Mouse (Mus musculus) embryonic facial prominence, embryonic 10.5 days (tissue): ENCODE data around the gene Dgcr8. TPM values are rescaled to one million over a fixed set of nuclear protein-coding genes. Genes with fewer than 3 reads are reported as not detected.

ENCODE experiments used
- DNase-seq: peaks from one replicate; pipeline ENCODE4 v3.0.0-alpha.2; 2017; ENCODE audit warnings: low spot score
- H3K27ac ChIP-seq: fragments of 300-500 bp; sonication (generic); replicated peaks from 2 replicates; pipeline ENCODE4 v1.5.1; 2016; ENCODE audit warnings: mild to moderate bottlenecking
- H3K27me3 ChIP-seq: fragments of 300-500 bp; sonication (generic); replicated peaks from 2 replicates; pipeline ENCODE4 v1.6.1; 2016; ENCODE audit warnings: low read depth, mild to moderate bottlenecking; ENCODE audit not compliant: poor library complexity, severe bottlenecking
- H3K36me3 ChIP-seq: fragments of 300-500 bp; sonication (generic); replicated peaks from 2 replicates; pipeline ENCODE4 v1.6.1; 2016; ENCODE audit warnings: mild to moderate bottlenecking, moderate library complexity
- H3K4me1 ChIP-seq: fragments of 300-500 bp; sonication (generic); 2 replicates; pipeline ENCODE4 v1.6.1; 2016
- H3K4me3 ChIP-seq: fragments of 300-500 bp; sonication (generic); 2 replicates; pipeline ENCODE4 v1.5.1; 2016; ENCODE audit warnings: mild to moderate bottlenecking, moderate library complexity
- H3K9me3 ChIP-seq: fragments of 300-500 bp; sonication (generic); 2 replicates; pipeline ENCODE4 v1.6.1; 2016; ENCODE audit warnings: mild to moderate bottlenecking
- WGBS: fragments of 180-500 bp; shearing (Covaris S2); methylation state at CpG from one replicate; pipeline ENCODE4 v1.1.7; 2016; 5-methylcytosine and 5-hydroxymethylcytosine counted together
- polyA plus RNA-seq: library from polyadenylated mRNA; unstranded; fragments of >200 nt; fragmentation: Nextera tagmentation; extraction: Ambion mirVana; gene quantifications from 2 replicates; pipeline ENCODE4 v1.2.1, GENCODE M21; 2016

The Dgcr8 gene
- polyA plus RNA-seq, 1 experiment from 2014 or later: 50.9 TPM

DNA sequence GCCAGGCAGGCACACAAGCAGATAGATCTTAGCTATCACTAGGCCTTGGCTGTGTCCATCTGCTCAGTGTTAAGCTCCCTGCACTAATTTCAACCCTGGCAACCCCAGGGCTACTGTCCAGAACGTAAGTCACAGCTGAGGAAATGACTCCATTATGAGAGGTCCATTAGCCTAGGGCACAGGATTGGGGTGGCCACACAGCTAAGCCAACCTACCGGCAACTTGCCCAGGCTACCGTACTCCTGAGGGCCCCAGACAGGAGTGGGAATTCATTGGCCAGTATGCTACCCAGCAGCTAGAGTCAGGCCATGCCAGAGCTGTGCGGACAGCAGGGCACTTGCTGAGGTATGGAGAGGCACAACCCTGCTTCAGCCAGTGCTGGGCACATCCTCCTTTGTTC is 60.2 kb downstream of the Dgcr8 start:
- WGBS: 87% methylated on average over 4 of the region's 4 CpGs
- DNase-seq: no peak
- H3K27me3 ChIP-seq: no peaks in the 10 kb centered on the region
- H3K36me3 ChIP-seq: peaks cover 62% of the 10 kb centered on the region
- no peaks in the 10 kb centered on the region for H3K9me3 ChIP-seq
- H3K4me3 ChIP-seq: no peak overlapping the region
- H3K27ac ChIP-seq: no peak overlapping the region
- H3K4me1 ChIP-seq: peaks cover 21% of the 10 kb centered on the region

DNA sequence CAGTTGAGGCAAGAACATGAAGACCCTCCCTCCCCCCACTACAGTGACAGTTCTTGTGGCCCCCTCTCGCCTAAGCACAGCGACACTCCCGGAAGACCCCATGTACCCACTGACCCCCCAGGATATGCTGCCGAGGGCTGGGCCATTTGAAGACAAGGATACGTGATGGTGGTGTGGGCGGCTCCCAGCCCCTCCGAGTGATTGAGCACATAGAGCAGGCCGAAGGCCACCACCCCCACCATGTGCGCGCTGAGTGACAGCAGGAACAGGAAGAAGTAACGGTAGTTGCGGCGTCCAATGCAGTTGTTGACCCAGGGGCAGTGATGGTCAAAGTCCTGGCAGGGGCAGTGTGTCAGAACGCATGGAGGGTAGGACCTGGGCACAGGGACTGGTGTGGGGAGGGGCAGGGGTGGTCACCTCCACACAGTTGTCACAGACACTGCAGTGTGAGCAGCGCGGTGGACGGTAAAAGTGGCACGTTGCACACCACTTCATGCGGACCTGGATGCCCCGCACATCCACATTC is 61.1 kb downstream of the Dgcr8 start:
- Histone ChIP-seq H3K36me3 (peaks cover 67% of the 10 kb centered on the region), H3K27me3 (no peaks in the 10 kb centered on the region), H3K4me1 (peaks cover 12% of the 10 kb centered on the region), H3K27ac (no peak overlapping the region), H3K9me3 (no peaks in the 10 kb centered on the region), H3K4me3 (no peak overlapping the region)
- WGBS: 93% methylated on average over 20 of the region's 20 CpGs
- DNase-seq: no peak

DNA sequence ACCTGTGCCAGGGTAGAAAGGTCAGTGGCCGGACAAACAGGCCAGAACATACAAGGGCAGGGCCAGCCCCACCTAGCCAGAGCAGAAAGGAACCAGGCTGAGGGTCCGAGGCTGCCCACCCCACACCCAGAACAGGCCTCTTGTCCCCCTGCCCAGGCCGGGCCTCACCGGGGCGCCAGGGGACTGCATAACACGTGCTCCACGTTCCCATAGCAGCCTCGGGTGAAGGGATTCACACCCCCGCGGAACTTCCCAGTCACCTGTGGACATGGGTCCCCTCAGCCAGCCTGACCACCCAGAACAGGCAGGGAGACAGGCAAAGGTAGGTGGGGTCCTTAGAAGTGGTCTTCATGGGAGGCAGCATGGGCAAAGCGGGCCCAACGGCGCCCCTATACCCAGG is 61.9 kb downstream of the Dgcr8 start:
- Histone ChIP-seq H3K36me3 (peaks cover 75% of the 10 kb centered on the region), H3K4me1 (peaks cover 12% of the 10 kb centered on the region; the same call in 1 of the 2 replicates), H3K4me3 (no peak overlapping the region), H3K9me3 (no peaks in the 10 kb centered on the region), H3K27ac (no peak overlapping the region), H3K27me3 (no peaks in the 10 kb centered on the region)
- WGBS: 93% methylated on average over 13 of the region's 13 CpGs
- no peak for DNase-seq

DNA sequence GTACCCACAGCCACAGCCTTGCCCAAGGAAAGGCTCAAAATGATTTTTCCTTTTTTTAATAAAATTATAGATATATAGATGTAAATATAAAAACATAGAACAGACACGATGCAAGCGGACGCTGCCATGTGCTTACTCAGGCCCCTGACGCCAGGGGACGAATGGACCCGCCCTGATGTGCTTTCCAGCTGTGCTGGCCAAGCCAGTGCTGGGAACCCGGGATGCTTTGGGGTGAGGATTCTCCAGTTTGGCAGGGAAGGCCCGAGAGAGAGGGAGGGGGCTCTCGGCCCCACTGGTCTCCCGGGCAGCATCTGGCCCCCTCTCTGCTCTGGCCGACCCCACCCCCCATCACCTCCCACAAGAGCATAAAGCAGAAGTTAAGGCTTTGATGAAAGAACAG is 66.9 kb downstream of the Dgcr8 start:
- Histone ChIP-seq H3K4me1 (peaks cover 31% of the 10 kb centered on the region), H3K27ac (no peak overlapping the region), H3K9me3 (no peaks in the 10 kb centered on the region), H3K4me3 (no peak overlapping the region), H3K27me3 (no peaks in the 10 kb centered on the region), H3K36me3 (peaks cover 64% of the 10 kb centered on the region)
- 84% methylated on average over 11 of the region's 11 CpGs for WGBS
- no peak for DNase-seq

DNA sequence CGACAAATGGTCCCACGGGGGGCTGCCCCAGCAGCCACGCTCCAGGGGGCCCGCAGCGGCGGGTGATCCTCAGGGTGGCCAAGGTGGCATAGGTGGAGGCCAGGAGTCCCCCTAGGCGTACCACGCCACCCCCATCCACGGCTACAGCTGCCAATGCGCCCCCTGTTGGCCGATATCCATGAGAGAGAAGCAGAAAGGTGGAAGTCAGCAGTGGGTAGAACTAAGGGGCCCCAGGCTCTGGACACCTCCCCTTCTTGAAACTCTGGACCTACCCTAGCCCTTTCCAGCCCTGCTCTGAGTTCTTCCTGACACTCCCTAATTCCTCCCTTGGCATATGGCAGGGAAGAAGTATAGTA is 67.5 kb downstream of the Dgcr8 start:
- Histone ChIP-seq H3K27me3 (no peaks in the 10 kb centered on the region), H3K4me1 (peaks cover 31% of the 10 kb centered on the region), H3K4me3 (no peak overlapping the region), H3K36me3 (peaks cover 57% of the 10 kb centered on the region), H3K9me3 (no peaks in the 10 kb centered on the region), H3K27ac (0 out of 2 replicates have a peak overlapping the region, but pooled peaks have one; percentile 20)
- DNase-seq: no peak
- WGBS: 80% methylated on average over 11 of the region's 11 CpGs

DNA sequence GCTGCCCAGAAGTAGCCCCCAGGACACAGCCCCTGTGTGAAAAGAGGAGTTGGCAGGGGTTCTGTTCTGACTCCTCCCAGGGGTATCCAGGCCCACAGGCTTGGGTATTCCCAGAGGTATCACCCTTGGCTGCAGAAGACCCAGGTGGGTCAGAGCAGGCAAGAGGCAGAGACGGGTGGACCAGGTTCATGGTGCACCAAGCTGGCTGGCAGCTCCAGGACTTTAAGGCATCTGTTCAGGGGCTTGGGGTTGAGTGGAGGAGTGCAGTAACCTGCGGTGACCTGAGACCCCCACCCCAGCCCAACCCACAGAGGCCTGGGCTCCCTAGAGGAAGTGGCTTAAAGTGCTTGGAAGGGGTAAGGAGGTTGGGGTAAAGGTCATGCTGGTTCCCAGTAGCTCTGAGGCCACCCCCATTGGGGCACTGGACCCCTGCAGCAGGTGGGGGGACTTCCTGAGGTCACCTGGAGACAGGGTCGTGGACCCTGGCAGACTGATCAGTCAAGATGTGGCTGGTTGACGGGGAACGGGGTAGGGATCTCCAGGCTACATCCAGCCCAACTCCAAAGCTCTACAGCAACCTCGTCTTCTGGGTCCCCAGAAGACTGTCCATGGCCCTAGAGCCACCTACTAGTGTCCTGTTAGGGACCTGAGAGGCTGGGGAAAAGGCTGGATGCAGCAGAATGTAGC is 68.0 kb downstream of the Dgcr8 start:
- H3K27ac ChIP-seq: 0 out of 2 replicates have a peak overlapping the region, but pooled peaks have one; percentile 20
- 84% methylated on average over 6 of the region's 6 CpGs for WGBS
- H3K36me3 ChIP-seq: peaks cover 52% of the 10 kb centered on the region
- no peak for DNase-seq
- no peak overlapping the region for H3K4me3 ChIP-seq
- no peaks in the 10 kb centered on the region for H3K9me3 ChIP-seq
- no peaks in the 10 kb centered on the region for H3K27me3 ChIP-seq
- H3K4me1 ChIP-seq: peaks cover 31% of the 10 kb centered on the region

DNA sequence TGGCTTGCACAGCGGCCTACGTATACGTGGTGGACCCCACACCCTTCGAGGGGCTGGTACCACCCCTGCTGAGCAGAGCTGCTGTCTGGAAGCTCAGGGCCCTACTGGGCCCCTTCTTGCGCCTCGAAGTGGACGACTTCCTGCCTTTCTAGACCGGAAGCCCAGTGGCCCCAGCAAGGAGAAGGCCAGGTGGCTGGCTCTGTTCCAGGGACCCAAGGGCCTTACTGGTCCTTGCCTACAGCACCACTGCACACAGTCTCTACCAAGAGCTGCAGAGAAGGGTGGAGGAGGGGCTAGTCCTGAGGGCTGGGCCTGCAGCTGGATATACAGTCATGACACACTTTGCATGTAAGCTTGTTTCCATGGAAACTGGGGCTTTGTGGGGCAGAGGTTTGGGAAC is 69.0 kb downstream of the Dgcr8 start:
- H3K36me3 ChIP-seq: peaks cover 42% of the 10 kb centered on the region
- peak; percentile 28 for DNase-seq
- 65% methylated on average over 8 of the region's 8 CpGs for WGBS
- H3K4me3 ChIP-seq: no peak overlapping the region
- no peaks in the 10 kb centered on the region for H3K9me3 ChIP-seq
- H3K27ac ChIP-seq: peak overlapping the region; percentile 40
- peaks cover 31% of the 10 kb centered on the region for H3K4me1 ChIP-seq
- H3K27me3 ChIP-seq: no peaks in the 10 kb centered on the region

DNA sequence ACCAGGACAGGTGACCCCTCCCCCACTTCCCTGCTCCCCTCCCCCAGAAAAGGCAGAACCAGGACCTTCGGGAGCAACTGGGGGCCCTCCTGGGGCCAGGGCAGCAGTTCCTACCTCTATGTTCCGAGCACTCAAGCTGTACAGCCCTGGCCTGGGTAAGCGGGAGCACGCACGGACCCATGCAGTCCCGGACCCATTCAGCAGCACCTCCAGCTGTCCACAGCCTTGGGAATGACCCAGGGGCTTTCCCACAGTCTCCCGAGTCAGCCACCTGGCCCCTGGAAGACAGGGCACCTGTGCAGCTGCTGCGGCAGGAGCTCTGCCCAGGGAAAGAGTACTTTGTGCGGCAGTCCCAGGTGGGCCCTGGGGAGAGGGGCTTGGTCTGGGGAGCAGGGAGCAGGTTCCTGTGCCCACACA is 70.5 kb downstream of the Dgcr8 start:
- Histone ChIP-seq H3K36me3 (peaks cover 28% of the 10 kb centered on the region), H3K9me3 (no peaks in the 10 kb centered on the region), H3K4me3 (no peak overlapping the region), H3K27me3 (no peaks in the 10 kb centered on the region), H3K4me1 (peaks cover 44% of the 10 kb centered on the region), H3K27ac (peak overlapping the region; percentile 21; the same call in 1 of the 2 replicates)
- DNase-seq: no peak
- 76% methylated on average over 9 of the region's 9 CpGs for WGBS

DNA sequence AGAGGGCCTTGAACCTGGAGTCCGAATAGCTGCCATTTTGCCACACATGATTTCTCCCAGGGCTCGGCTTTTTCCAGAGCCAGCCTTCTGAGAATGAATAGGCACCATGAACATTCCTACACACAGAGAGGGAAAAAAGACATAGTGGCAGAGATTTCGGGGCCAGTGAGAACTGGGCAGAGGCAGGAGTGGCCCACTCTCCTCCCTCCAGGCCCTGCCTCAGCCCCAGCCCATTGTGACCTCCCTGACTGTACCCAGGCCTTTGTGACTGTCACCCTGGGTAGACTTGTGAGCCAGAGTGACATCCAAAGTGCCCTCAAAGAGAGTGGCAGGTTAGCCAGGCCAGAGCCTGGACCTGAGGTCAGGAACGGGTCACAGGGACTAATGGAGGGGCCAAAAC is 71.5 kb downstream of the Dgcr8 start, which contains the start of gene Ccdc188:
TSS of gene Ccdc188 (plus strand) at position 301 of the 400 bp plus-strand sequence.
- no peaks in the 10 kb centered on the region for H3K27me3 ChIP-seq
- H3K27ac ChIP-seq: peak within 1 kb of the TSS; percentile 21; the same call in 1 of the 2 replicates
- H3K36me3 ChIP-seq: peaks cover 18% of the 10 kb centered on the region
- no peak within 1 kb of the TSS for H3K4me3 ChIP-seq
- H3K9me3 ChIP-seq: no peaks in the 10 kb centered on the region
- WGBS: 91% methylated on average over 4 of the region's 4 CpGs
- peaks cover 53% of the 10 kb centered on the region for H3K4me1 ChIP-seq
- no peak for DNase-seq

DNA sequence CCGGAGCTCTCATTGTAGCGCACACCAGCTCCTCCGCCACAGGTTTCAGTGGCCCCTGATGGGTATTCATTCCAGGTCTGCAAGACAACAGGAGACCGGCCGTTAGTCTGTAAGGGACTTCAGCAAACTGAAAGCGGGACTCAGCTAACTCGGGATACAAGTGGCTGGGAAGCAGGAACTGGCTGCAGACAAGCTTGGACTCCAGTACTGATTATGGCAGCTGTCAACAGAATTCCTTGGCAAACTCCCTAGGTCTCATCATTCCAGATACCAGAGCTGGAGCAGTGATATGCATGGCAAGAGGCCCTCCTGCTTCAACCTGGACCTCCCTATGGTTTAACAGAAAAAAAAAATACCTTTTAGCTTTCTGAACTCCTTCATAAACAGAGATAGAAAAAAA is 74.2 kb downstream of the Dgcr8 start:
- WGBS: 78% methylated on average over 7 of the region's 7 CpGs
- peaks cover 13% of the 10 kb centered on the region; the same call in 1 of the 2 replicates for H3K27me3 ChIP-seq
- H3K27ac ChIP-seq: peak overlapping the region; percentile 74
- peaks cover 38% of the 10 kb centered on the region for H3K4me1 ChIP-seq
- H3K4me3 ChIP-seq: no peak overlapping the region
- DNase-seq: no peak
- no peaks in the 10 kb centered on the region for H3K9me3 ChIP-seq
- no peaks in the 10 kb centered on the region for H3K36me3 ChIP-seq

DNA sequence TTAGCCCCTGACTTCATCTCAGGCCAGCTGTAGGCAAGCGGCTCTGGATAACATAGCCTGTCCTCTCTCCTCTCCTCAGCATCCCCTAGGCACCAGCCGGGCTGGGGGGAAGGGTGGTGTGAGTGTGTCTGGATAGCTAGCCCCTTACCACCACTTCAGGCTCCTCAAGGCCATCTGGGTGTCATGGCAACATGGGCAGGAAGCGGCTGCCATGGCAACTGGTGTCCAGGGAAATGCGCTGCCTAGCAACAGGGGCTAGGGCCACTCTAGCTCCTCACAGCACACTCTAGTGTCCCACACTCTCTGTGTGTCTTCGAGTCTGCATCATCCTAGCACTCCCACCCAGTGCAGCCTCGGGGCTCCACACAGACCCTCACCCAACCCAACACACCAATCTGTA is 75.4 kb downstream of the Dgcr8 start:
- WGBS: 42% methylated on average over 6 of the region's 6 CpGs
- Histone ChIP-seq H3K27me3 (peaks cover 16% of the 10 kb centered on the region; the same call in 1 of the 2 replicates), H3K36me3 (no peaks in the 10 kb centered on the region), H3K4me3 (peak overlapping the region; percentile 38), H3K9me3 (no peaks in the 10 kb centered on the region), H3K4me1 (peaks cover 31% of the 10 kb centered on the region), H3K27ac (peak overlapping the region; percentile 75)
- DNase-seq: peak; percentile 90

DNA sequence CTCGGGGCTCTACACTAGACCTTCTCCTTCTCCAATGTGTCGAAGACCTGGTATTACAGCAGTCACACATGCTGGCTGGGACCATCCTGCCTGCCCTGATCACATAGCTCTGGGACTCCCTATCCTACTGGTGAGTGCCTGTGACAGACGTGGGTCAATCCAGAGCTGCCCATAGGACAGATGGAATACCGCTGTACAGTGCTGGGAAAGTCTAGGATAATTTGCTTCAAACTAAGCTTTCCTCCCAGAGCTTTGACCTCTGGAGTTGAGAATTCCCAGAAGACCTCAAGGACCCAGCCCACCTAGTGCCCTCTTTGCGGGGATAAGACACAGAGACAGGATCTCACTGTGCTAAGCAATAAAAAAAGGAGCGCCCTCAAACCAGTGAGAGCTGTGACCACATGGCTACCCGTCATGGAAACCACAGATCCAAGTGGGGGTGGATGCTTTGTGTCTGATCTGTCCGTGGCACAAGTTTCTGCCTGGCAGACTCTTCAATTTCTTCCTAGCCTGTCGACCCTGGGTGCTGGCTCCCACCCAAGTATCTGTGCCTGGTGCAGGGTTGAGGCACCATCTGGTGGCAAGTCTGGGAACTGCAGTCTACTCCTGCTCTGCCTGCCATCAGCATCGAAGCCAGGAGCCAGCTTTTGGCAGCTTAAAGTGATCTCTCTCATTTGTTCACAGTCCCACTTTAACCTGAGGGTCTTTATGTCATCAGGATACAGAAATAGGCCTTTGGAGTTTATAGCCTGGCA is 77.5 kb downstream of the Dgcr8 start:
- Histone ChIP-seq H3K4me3 (no peak overlapping the region), H3K36me3 (no peaks in the 10 kb centered on the region), H3K4me1 (peaks cover 23% of the 10 kb centered on the region), H3K9me3 (no peaks in the 10 kb centered on the region), H3K27ac (0 out of 2 replicates have a peak overlapping the region, but pooled peaks have one; percentile 19), H3K27me3 (peaks cover 16% of the 10 kb centered on the region; the same call in 1 of the 2 replicates)
- DNase-seq: peak; percentile 87
- 50% methylated on average over 10 of the region's 10 CpGs for WGBS
